Mouse (Mus musculus) CD4-positive, CD25-positive, alpha-beta regulatory T cell, adult 2 months (primary cell): ENCODE measurements around the gene Gfap.

Experiments used
- DNase-seq: peaks from one replicate; pipeline ENCODE4 v3.0.0-alpha.2; 2012; ENCODE audit warnings: low read depth, low spot score

Gfap gene

DNA sequence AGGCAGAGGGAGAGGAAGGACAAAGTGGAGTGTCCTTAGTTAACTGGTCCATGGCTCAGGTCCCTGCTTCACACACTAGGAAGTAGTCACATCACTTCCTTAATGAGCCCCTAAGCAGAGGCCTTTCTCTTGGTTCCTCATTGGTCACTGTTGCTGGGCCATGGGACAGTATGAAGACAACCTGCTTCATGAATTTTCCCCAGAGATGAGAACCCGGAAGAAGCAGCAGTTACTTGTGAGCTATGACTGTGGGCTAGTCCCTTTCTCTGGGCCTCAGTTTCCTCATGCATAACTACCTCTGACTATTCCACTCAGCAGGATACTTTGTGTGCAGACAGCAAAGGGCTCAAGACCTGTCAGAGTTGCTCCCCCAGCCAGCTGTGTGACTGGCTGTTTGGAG is 63.3 kb downstream of the Gfap start:
- DNase-seq: no peak
